Mouse (Mus musculus) forebrain, embryonic 10.5 days (tissue): ENCODE results near the gene Dnmbp. TPM values are rescaled to one million over a fixed set of nuclear protein-coding genes. Genes with fewer than 3 reads are reported as not detected.

Source experiments
- DNase-seq: peaks from one replicate; pipeline ENCODE4 v3.0.0-alpha.2; 2017; ENCODE audit warnings: low spot score; ENCODE audit errors: extremely low spot score
- H3K27ac ChIP-seq: fragments of 300-500 bp; sonication (generic); 2 replicates; pipeline ENCODE4 v1.5.1; 2016; ENCODE audit warnings: mild to moderate bottlenecking
- H3K27me3 ChIP-seq: fragments of 300-500 bp; sonication (generic); 2 replicates; pipeline ENCODE4 v1.6.1; 2016; ENCODE audit warnings: mild to moderate bottlenecking; ENCODE audit not compliant: poor library complexity, severe bottlenecking
- H3K36me3 ChIP-seq: fragments of 300-500 bp; sonication (generic); replicated peaks from 2 replicates; pipeline ENCODE4 v1.6.1; 2016; ENCODE audit warnings: mild to moderate bottlenecking, moderate library complexity
- H3K4me1 ChIP-seq: fragments of 300-500 bp; sonication (generic); 2 replicates; pipeline ENCODE4 v1.6.1; 2016
- H3K4me3 ChIP-seq: fragments of 300-500 bp; sonication (generic); 2 replicates; pipeline ENCODE4 v1.5.1; 2016; ENCODE audit warnings: mild to moderate bottlenecking, moderate library complexity
- H3K9me3 ChIP-seq: fragments of 300-500 bp; sonication (generic); 2 replicates; pipeline ENCODE4 v1.6.1; 2016; ENCODE audit warnings: mild to moderate bottlenecking, moderate library complexity
- WGBS: fragments of 180-500 bp; shearing (Covaris S2); methylation state at CpG from one replicate; pipeline ENCODE4 v1.1.7; 2016; 5-methylcytosine and 5-hydroxymethylcytosine counted together
- polyA plus RNA-seq: library from polyadenylated mRNA; unstranded; fragments of >200 nt; fragmentation: Nextera tagmentation; extraction: Ambion mirVana; gene quantifications from 2 replicates; pipeline ENCODE4 v1.2.1, GENCODE M21; 2016

Dnmbp gene
- polyA plus RNA-seq, 1 experiment from 2014 or later: 18.4 TPM

GRCm38 (mm10) chr19:43847056-43847455 lies 92.9 kb downstream of the Dnmbp start:
- Histone ChIP-seq H3K27me3 (no peaks in the 10 kb centered on the region), H3K36me3 (peaks cover 83% of the 10 kb centered on the region), H3K4me3 (no peak overlapping the region)

DNA sequence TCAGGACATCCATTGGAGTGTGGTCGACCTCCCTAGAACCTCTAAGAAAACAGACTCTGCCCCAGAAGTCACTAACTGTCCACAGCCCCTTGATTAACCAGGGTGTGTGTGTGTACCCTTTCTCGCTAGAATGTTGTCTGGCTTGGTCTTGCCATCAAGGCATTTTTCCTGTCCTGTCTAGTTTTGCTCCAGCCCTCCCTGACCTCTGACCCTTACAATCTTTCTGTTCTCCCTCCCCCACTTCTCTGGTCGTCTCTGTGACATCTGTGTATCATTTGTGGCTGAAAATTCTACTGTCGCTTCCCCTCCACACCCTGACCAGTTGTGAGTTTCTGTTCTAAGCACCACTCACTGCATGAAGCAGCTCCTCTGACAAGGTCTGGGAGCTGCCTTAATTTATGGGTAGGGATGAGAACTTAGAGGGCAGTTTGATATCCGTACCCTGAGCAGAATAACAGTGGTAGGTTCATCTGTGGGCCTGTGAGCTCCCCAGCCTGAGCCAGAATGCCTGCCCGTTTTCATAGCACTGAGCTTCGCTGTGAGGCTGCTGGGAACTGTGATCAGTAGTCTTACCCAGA lies 94.6 kb downstream of the Dnmbp start:
- Histone ChIP-seq H3K4me3 (no peak overlapping the region), H3K9me3 (no peaks in the 10 kb centered on the region), H3K4me1 (peaks cover 8% of the 10 kb centered on the region), H3K27ac (peak overlapping the region; percentile 30), H3K36me3 (peaks cover 67% of the 10 kb centered on the region), H3K27me3 (no peaks in the 10 kb centered on the region)
- DNase-seq: no peak
- 61% methylated on average over 7 of the region's 7 CpGs for WGBS

More at GRCm38 (mm10) chr19:43847056-43847455, 92.9 kb downstream of the Dnmbp start:
- Histone ChIP-seq H3K27ac (no peak overlapping the region), H3K4me1 (peaks cover 8% of the 10 kb centered on the region), H3K9me3 (no peaks in the 10 kb centered on the region)
- no peak for DNase-seq
- 95% methylated on average over 15 of the region's 15 CpGs for WGBS

GRCm38 (mm10) chr19:43843184-43843583 lies 96.8 kb downstream of the Dnmbp start:
- peaks cover 44% of the 10 kb centered on the region for H3K36me3 ChIP-seq
- no peaks in the 10 kb centered on the region for H3K27me3 ChIP-seq
- DNase-seq: no peak
- no peak overlapping the region for H3K4me3 ChIP-seq
- no peaks in the 10 kb centered on the region for H3K9me3 ChIP-seq
- 88% methylated on average over 9 of the region's 9 CpGs for WGBS
- H3K4me1 ChIP-seq: peaks cover 8% of the 10 kb centered on the region
- H3K27ac ChIP-seq: no peak overlapping the region

- no peaks in the 10 kb centered on the region; the same call in 1 of the 2 replicates for H3K27me3 ChIP-seq
- no peaks in the 10 kb centered on the region for H3K9me3 ChIP-seq
- 0 out of 2 replicates have a peak, but pooled peaks cover 5% of the 10 kb centered on the region for H3K4me1 ChIP-seq
- DNase-seq: peak; percentile 72
- no peaks in the 10 kb centered on the region for H3K36me3 ChIP-seq
- no peak overlapping the region for H3K27ac ChIP-seq
- WGBS: 33% methylated on average over 21 of the region's 21 CpGs
- no peak overlapping the region for H3K4me3 ChIP-seq
These were observed 107.4 kb downstream of the Dnmbp start for GRCm38 (mm10) chr19:43832425-43833069.

GRCm38 (mm10) chr19:43826855-43827254 lies 113.1 kb downstream of the Dnmbp start:
- no peaks in the 10 kb centered on the region for H3K36me3 ChIP-seq
- no peak overlapping the region for H3K4me3 ChIP-seq
- DNase-seq: no peak
- no peaks in the 10 kb centered on the region; the same call in 1 of the 2 replicates for H3K27me3 ChIP-seq
- no peak overlapping the region for H3K27ac ChIP-seq
- no peaks in the 10 kb centered on the region for H3K4me1 ChIP-seq
- WGBS: 79% methylated on average over 8 of the region's 8 CpGs
- H3K9me3 ChIP-seq: no peaks in the 10 kb centered on the region

- 90% methylated on average over 14 of the region's 14 CpGs for WGBS
- Histone ChIP-seq H3K27ac (no peak overlapping the region), H3K36me3 (no peaks in the 10 kb centered on the region), H3K27me3 (no peaks in the 10 kb centered on the region), H3K4me3 (no peak overlapping the region), H3K4me1 (no peaks in the 10 kb centered on the region), H3K9me3 (no peaks in the 10 kb centered on the region)
- no peak for DNase-seq
These were observed 124.2 kb downstream of the Dnmbp start for GRCm38 (mm10) chr19:43815661-43816414.

- Histone ChIP-seq H3K27ac (no peak overlapping the region), H3K27me3 (no peaks in the 10 kb centered on the region), H3K9me3 (no peaks in the 10 kb centered on the region), H3K36me3 (no peaks in the 10 kb centered on the region), H3K4me1 (peaks cover 3% of the 10 kb centered on the region; the same call in 1 of the 2 replicates), H3K4me3 (no peak overlapping the region)
- no peak for DNase-seq
- WGBS: 89% methylated on average over 10 of the region's 10 CpGs
These were observed 126.7 kb downstream of the Dnmbp start for GRCm38 (mm10) chr19:43813315-43813714.

DNA sequence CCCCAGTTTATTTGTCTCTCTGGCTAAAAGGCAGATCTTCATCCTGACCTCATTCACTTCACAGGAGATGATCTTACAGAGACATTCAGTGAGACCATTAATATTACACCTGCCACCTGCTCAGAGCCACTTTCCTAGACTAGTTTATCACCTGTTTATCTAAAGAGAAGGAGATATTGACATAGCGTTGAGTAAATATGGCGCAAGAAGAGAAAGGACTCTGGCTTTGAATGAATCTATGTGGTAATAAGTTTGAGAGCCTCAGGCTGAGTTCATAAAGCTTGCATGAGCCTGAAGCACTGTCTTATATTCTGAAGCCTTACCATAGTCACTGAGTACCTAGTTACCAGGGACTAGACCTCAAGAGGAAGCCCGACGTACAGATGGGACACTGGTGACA lies 128.6 kb downstream of the Dnmbp start:
- Histone ChIP-seq H3K27ac (no peak overlapping the region), H3K27me3 (no peaks in the 10 kb centered on the region), H3K4me3 (no peak overlapping the region), H3K4me1 (peaks cover 3% of the 10 kb centered on the region; the same call in 1 of the 2 replicates), H3K36me3 (no peaks in the 10 kb centered on the region), H3K9me3 (no peaks in the 10 kb centered on the region)
- no peak for DNase-seq
- 94% methylated on average over 4 of the region's 4 CpGs for WGBS

DNA sequence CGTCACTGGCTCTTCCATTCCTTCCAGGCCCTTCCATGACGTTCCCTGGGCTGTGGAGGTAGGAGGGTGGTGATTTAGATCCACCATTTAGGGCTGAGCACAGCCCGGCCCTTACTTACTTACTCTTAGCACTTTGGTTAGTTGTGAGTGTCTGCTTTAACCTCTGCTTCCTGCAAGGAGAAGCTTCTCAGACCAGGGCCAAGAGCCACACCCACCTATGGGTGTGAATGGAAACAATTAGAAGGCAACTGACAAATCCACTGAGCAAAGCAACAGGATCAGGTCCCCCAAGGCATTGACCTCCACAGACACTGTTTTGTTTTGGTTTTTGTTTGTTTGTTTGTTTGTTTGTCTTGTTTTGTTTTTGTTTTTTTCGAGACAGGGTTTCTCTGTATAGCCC lies 130.7 kb downstream of the Dnmbp start:
- peaks cover 8% of the 10 kb centered on the region; the same call in 1 of the 2 replicates for H3K4me1 ChIP-seq
- WGBS: 51% methylated on average over 4 of the region's 4 CpGs
- no peak overlapping the region for H3K4me3 ChIP-seq
- no peaks in the 10 kb centered on the region for H3K36me3 ChIP-seq
- DNase-seq: no peak
- no peaks in the 10 kb centered on the region for H3K27me3 ChIP-seq
- H3K27ac ChIP-seq: no peak overlapping the region
- H3K9me3 ChIP-seq: no peaks in the 10 kb centered on the region

DNA sequence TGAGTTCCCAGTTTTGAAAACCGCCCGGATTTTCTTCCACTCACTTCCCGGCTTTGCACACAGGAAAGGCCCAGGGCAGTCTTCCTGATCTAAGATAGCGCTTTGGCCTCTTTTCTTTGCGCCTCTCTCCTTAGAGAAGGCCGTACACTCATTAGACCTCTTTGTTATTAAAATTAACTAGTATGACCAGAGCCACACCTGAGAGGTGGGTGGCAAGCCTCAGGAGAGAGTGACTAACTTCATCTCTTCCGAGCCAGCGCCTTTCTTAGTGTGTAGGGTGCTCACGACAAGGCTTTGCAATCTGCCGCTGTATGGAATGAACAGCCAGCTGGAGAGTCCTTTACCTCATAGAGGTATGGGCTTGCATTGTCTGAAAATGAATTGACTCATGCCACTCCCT lies 136.1 kb downstream of the Dnmbp start:
- H3K27me3 ChIP-seq: no peaks in the 10 kb centered on the region
- H3K36me3 ChIP-seq: no peaks in the 10 kb centered on the region
- H3K4me1 ChIP-seq: peaks cover 12% of the 10 kb centered on the region; the same call in 1 of the 2 replicates
- no peak for DNase-seq
- no peak overlapping the region for H3K4me3 ChIP-seq
- H3K27ac ChIP-seq: no peak overlapping the region
- WGBS: 85% methylated on average over 10 of the region's 10 CpGs
- no peaks in the 10 kb centered on the region for H3K9me3 ChIP-seq

- Histone ChIP-seq H3K4me1 (peaks cover 12% of the 10 kb centered on the region; the same call in 1 of the 2 replicates), H3K4me3 (no peak overlapping the region), H3K27me3 (no peaks in the 10 kb centered on the region), H3K36me3 (no peaks in the 10 kb centered on the region), H3K27ac (no peak overlapping the region), H3K9me3 (no peaks in the 10 kb centered on the region)
- 83% methylated on average over 9 of the region's 9 CpGs for WGBS
- no peak for DNase-seq
These were observed 138.5 kb downstream of the Dnmbp start for GRCm38 (mm10) chr19:43801427-43802051.

DNA sequence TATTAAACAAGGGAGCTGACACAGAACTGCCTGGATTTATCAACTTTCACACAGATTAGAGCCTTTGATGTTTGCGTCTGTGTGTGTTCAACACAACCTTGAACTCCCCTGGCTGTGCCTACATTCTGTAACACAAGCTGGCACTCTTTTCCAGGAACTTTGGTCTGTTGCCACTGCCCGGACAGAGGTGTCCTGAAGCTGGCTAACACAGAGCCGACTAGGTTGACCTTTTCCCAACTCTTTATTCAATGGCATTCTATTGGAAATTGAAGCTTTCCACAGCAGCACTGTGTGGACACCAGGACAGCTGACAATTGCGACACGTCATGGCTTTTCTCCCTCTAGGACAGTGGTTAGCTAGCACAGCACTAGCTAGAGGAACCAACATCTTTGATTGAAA lies 142.8 kb downstream of the Dnmbp start:
- no peaks in the 10 kb centered on the region for H3K9me3 ChIP-seq
- H3K36me3 ChIP-seq: no peaks in the 10 kb centered on the region
- H3K27ac ChIP-seq: no peak overlapping the region
- DNase-seq: no peak
- 86% methylated on average over 5 of the region's 5 CpGs for whole genome bisulfite sequencing
- H3K4me1 ChIP-seq: no peaks in the 10 kb centered on the region
- no peaks in the 10 kb centered on the region for H3K27me3 ChIP-seq
- no peak overlapping the region for H3K4me3 ChIP-seq
